Mouse (Mus musculus) heart, adult 11 months (tissue): ENCODE measurements around the gene Mt2.

ENCODE experiments used
- DNase-seq: peaks from one replicate; pipeline ENCODE4 v3.0.0; 2022

Gene Mt2

GRCm38 (mm10) chr8:94172809-94173732 is 607 bp downstream of the Mt2 start:
- DNase-seq = peak; percentile 92

GRCm38 (mm10) chr8:94173848-94174403 is 1.5 kb downstream of the Mt2 start:
- DNase-seq = no peak

GRCm38 (mm10) chr8:94174619-94175213 is 2.3 kb downstream of the Mt2 start:
- no peak for DNase-seq

GRCm38 (mm10) chr8:94177716-94178390 is 5.4 kb downstream of the Mt2 start:
- no peak for DNase-seq

GRCm38 (mm10) chr8:94178857-94179712 is 6.6 kb downstream of the Mt2 start, which contains the start of gene Mt1:
Gene Mt1 (plus strand): TSS chr8:94179082.
- DNase-seq = peak; percentile 100

GRCm38 (mm10) chr8:94179713-94180560 is 7.5 kb downstream of the Mt2 start:
- peak; percentile 95 for DNase-seq

GRCm38 (mm10) chr8:94180561-94180908 is 8.1 kb downstream of the Mt2 start:
- DNase-seq = no peak

- DNase-seq = no peak
These were observed 9.8 kb downstream of the Mt2 start for GRCm38 (mm10) chr8:94182055-94182929.

GRCm38 (mm10) chr8:94183117-94183516 is 10.7 kb downstream of the Mt2 start:
- DNase-seq = peak; percentile 98

- no peak for DNase-seq
These were observed 11.9 kb downstream of the Mt2 start for GRCm38 (mm10) chr8:94184357-94184843.

- no peak for DNase-seq
These were observed 13.3 kb downstream of the Mt2 start for GRCm38 (mm10) chr8:94185791-94186190.

- DNase-seq = peak; percentile 95
These were observed 14.1 kb downstream of the Mt2 start for GRCm38 (mm10) chr8:94186542-94186941.

GRCm38 (mm10) chr8:94187290-94188002 is 15.0 kb downstream of the Mt2 start:
- peak; percentile 93 for DNase-seq

GRCm38 (mm10) chr8:94189275-94190031 is 17.0 kb downstream of the Mt2 start:
- peak; percentile 97 for DNase-seq

- peak; percentile 99 for DNase-seq
These were observed 18.7 kb downstream of the Mt2 start for GRCm38 (mm10) chr8:94191101-94191691.

GRCm38 (mm10) chr8:94192926-94193325 is 20.5 kb downstream of the Mt2 start:
- no peak for DNase-seq

GRCm38 (mm10) chr8:94194591-94195223 is 22.2 kb downstream of the Mt2 start:
- peak; percentile 92 for DNase-seq
